Mouse (Mus musculus): Measurements from ENCODE around the gene Dop1b.

- TF ChIP-seq CTCF (conservative IDR thresholded peaks at IDR 0.05; ENCODE audit: low read length) (no peak), POU5F1 (IDR thresholded peaks at IDR 0.05; ENCODE audit: borderline replicate concordance, low read length) (no peak), NANOG (IDR thresholded peaks at IDR 0.05; ENCODE audit: borderline replicate concordance, low read length) (no peak)
Measured at GRCm38 (mm10) chr16:93682689-93683507, 28.8 kb upstream of the Dop1b start, which contains the start of gene Cbr3.

Measured in E14TG2a.4 (cell line).